16 mouse cellular contexts compared by ENCODE assay signal in the genomic region with DNA sequence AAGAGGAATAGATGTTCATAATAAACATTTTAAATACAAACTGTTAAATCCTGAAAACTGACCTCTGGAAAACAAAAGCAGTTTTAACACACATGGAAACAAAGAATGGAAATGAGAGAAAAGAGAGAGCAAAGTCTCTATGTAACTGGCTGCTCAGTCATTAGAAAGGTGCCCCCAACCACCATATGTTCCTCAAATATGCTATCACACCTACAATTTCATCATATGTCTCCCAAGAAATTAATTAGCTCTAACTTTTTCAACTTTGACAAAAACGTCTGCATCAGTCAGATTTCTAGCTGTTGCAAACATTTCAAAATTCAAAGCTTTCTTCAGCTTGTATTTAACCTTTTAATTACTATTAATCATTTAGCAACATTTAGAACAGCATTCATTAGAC.
"Had no signal": no experiment of that assay in that cellular context is flagged by ENCODE, and none has a peak within 500 bp of the region (broad histone marks: within the 10 kb centered on the region; RNA-seq: fewer than 3 reads in every experiment).

No protein-coding gene starts in this region.

- DNase-seq: retina, postnatal 1 day; right cerebral cortex, adult 18-20 months; right cerebral cortex, postnatal 14 days; right cerebral cortex, postnatal 25 days; right cerebral cortex, postnatal 4 days; spleen, adult 18-20 months; thymus, adult 18-20 months; thymus, adult 2 months; thymus, postnatal 14 days; thymus, postnatal 25 days; thymus, postnatal 36 days; thymus, postnatal 4 days had no signal

- H3K27me3 ChIP-seq: neural tube, embryonic 13.5 days; neural tube, embryonic 15.5 days; stomach, embryonic 15.5 days had no signal

- H3K9ac ChIP-seq: neural tube, embryonic 13.5 days; neural tube, embryonic 15.5 days; stomach, embryonic 15.5 days had no signal

- H3K27ac ChIP-seq: neural tube, embryonic 13.5 days; neural tube, embryonic 15.5 days; stomach, embryonic 15.5 days; stomach, postnatal 0 days had no signal

- H3K4me3 ChIP-seq: neural tube, embryonic 13.5 days; neural tube, embryonic 15.5 days; stomach, embryonic 15.5 days had no signal

- H3K4me2 ChIP-seq: neural tube, embryonic 13.5 days; neural tube, embryonic 15.5 days; stomach, embryonic 15.5 days had no signal

- H3K9me3 ChIP-seq: neural tube, embryonic 13.5 days; neural tube, embryonic 15.5 days; stomach, embryonic 15.5 days had no signal

- H3K4me1 ChIP-seq: stomach, embryonic 15.5 days had no signal

- H3K36me3 ChIP-seq: neural tube, embryonic 13.5 days; neural tube, embryonic 15.5 days; stomach, embryonic 15.5 days had no signal
